Comparison of ENCODE assay signal across 8 mouse cellular contexts in the genomic region with DNA sequence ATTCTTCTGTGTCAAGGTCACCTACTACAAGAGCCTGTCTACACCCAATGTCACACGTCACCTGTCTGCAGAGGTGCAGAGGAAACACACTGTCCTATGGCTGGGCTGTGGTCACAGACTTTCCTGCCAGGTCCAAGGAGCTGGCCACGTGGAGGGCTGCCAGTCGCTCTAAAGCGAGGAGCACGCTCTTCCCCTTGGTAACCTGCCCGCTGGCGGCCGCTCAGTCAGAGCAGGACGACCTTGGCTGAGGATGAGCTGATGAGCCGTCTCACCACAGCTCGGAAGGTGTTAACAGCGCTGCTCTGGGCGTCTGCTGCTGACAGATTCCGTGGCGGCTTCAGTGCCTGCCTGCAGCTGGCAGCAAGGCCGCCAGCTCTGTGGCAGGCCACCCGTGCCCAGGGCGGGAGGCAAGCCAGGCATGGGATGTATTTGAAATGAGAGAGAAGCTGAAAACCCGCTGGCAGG. TPM values are rescaled to one million over a fixed set of nuclear protein-coding genes. Genes with fewer than 3 reads are reported as not detected.
DNase-seq lines count a peak whose midpoint lies in the region; ATAC-seq and TF ChIP-seq lines count a peak whose summit lies in the region.

No protein-coding gene starts in this region.

- peaks cover 3 to 11% of the 10 kb centered on the region in 2 experiments; a peak in 2 of 4 replicates for H3K4me1 ChIP-seq in ES-E14 (ENCODE audit: control insufficient read depth in 2 of 2, insufficient read depth in 2 of 2, low read length in 2 of 2, poor library complexity in 1 of 2)
- peaks cover 42% of the 10 kb centered on the region for H3K4me1 ChIP-seq in forebrain, embryonic 15.5 days
- no peaks in the 10 kb centered on the region; the same call in 1 of the 2 replicates for H3K4me1 ChIP-seq in heart, postnatal 0 days (ENCODE audit: control insufficient read depth, insufficient read depth)
- peaks cover 39% of the 10 kb centered on the region for H3K4me1 ChIP-seq in neural tube, embryonic 15.5 days

- H3K36me3 ChIP-seq in ES-E14 (ENCODE audit: control insufficient read depth, insufficient read depth, low read length, poor library complexity, severe bottlenecking) = no peaks in the 10 kb centered on the region
- H3K36me3 ChIP-seq in forebrain, embryonic 15.5 days = no peaks in the 10 kb centered on the region; the same call in 1 of the 2 replicates
- H3K36me3 ChIP-seq in heart, postnatal 0 days (replicated peaks; ENCODE audit: control insufficient read depth, insufficient read depth, low read length) = peaks cover 20% of the 10 kb centered on the region
- 0 out of 2 replicates have a peak, but pooled peaks cover 4% of the 10 kb centered on the region for H3K36me3 ChIP-seq in neural tube, embryonic 15.5 days

- no peak overlapping the region for H3K27ac ChIP-seq in ES-E14 (ENCODE audit: insufficient read depth, low read depth, low read length, poor library complexity, severe bottlenecking)
- peak overlapping the region; percentile 94 for H3K27ac ChIP-seq in forebrain, embryonic 15.5 days (replicated peaks)
- H3K27ac ChIP-seq in heart, postnatal 0 days (ENCODE audit: low read depth) = peak overlapping the region; percentile 81
- peak overlapping the region; percentile 89 for H3K27ac ChIP-seq in neural tube, embryonic 15.5 days (replicated peaks)

- no peaks in the 10 kb centered on the region for H3K27me3 ChIP-seq in forebrain, embryonic 15.5 days
- H3K27me3 ChIP-seq in heart, postnatal 0 days (ENCODE audit: control insufficient read depth, insufficient read depth, low read length) = no peaks in the 10 kb centered on the region
- H3K27me3 ChIP-seq in neural tube, embryonic 15.5 days (replicated peaks) = no peaks in the 10 kb centered on the region

- no peaks in the 10 kb centered on the region for H3K9me3 ChIP-seq in ES-E14 (ENCODE audit: control insufficient read depth, insufficient read depth, low read depth, low read length)
- no peaks in the 10 kb centered on the region for H3K9me3 ChIP-seq in forebrain, embryonic 15.5 days
- H3K9me3 ChIP-seq in heart, postnatal 0 days (replicated peaks; ENCODE audit: control insufficient read depth, low read length) = no peaks in the 10 kb centered on the region
- no peaks in the 10 kb centered on the region for H3K9me3 ChIP-seq in neural tube, embryonic 15.5 days (replicated peaks)

- TF ChIP-seq CTCF in heart, postnatal 0 days (IDR thresholded peaks at IDR 0.05; ENCODE audit: low read depth) = no peak

- H3K4me2 ChIP-seq in forebrain, embryonic 15.5 days (replicated peaks) = no peak overlapping the region
- H3K4me2 ChIP-seq in heart, postnatal 0 days (ENCODE audit: low read depth, low read length) = no peak overlapping the region
- H3K4me2 ChIP-seq in neural tube, embryonic 15.5 days = no peak overlapping the region

- no peak for DNase-seq in ES-E14 (ENCODE audit: low read depth, low spot score)
- peak; percentile 82 for DNase-seq in adrenal gland, postnatal 25 days
- peak; percentile 77 for DNase-seq in heart, postnatal 0 days (ENCODE audit: low spot score)
- peak; percentile 71 to 79 for DNase-seq in layer of hippocampus, postnatal 10 days (ENCODE audit: low spot score in 2 of 2)
- DNase-seq in MN1 (ENCODE audit: low spot score) = no peak

- ATAC-seq in forebrain, embryonic 15.5 days (replicated peaks) = peak; percentile 66
- peak; percentile 92 for ATAC-seq in heart, postnatal 0 days (ENCODE audit: insufficient read depth, low read depth)
- ATAC-seq in neural tube, embryonic 15.5 days (ENCODE audit: low FRiP score) = peak; percentile 35
- ATAC-seq in erythroblast, adult 5-6 weeks (replicated peaks; ENCODE audit: low FRiP score, poor library complexity, severe bottlenecking) = no peak

- H3K9ac ChIP-seq in ES-E14 (ENCODE audit: insufficient read depth, low read depth, low read length, poor library complexity, severe bottlenecking) = peak overlapping the region; percentile 29; the same call in 1 of the 2 replicates
- peak overlapping the region; percentile 21; the same call in 1 of the 2 replicates for H3K9ac ChIP-seq in forebrain, embryonic 15.5 days (replicated peaks)
- H3K9ac ChIP-seq in heart, postnatal 0 days (replicated peaks; ENCODE audit: low read depth, low read length) = no peak overlapping the region
- 0 out of 2 replicates have a peak overlapping the region, but pooled peaks have one; percentile 24 for H3K9ac ChIP-seq in neural tube, embryonic 15.5 days (replicated peaks)

- WGBS in forebrain, embryonic 15.5 days = 44% methylated on average over 19 of the region's 19 CpGs
- whole genome bisulfite sequencing in heart, postnatal 0 days = 34% methylated on average over 19 of the region's 19 CpGs
- WGBS in neural tube, embryonic 15.5 days = 66% methylated on average over 19 of the region's 19 CpGs

- in situ Hi-C loops in ES-E14 (cut with MboI; ENCODE audit: low sequenced_read_pairs in 2 of 2, unreplicated experiment in 2 of 2) = no loop called here

- peak overlapping the region in 1 of 2 experiments; percentile 45; a peak in 2 of 4 replicates for H3K4me3 ChIP-seq in ES-E14 (ENCODE audit: insufficient read depth in 1 of 2, low read depth in 1 of 2, low read length in 2 of 2, poor library complexity in 1 of 2, severe bottlenecking in 1 of 2)
- H3K4me3 ChIP-seq in forebrain, embryonic 15.5 days = no peak overlapping the region
- no peak overlapping the region for H3K4me3 ChIP-seq in heart, postnatal 0 days (ENCODE audit: low read depth, low read length)
- no peak overlapping the region for H3K4me3 ChIP-seq in neural tube, embryonic 15.5 days (replicated peaks)

- peak; percentile 72 for TF ChIP-seq EP300 in heart, postnatal 0 days (IDR thresholded peaks at IDR 0.05; ENCODE audit: low read depth)

TF ChIP-seq in ES-E14, 5 proteins besides CTCF, POLR2A, EP300 and RAD21:
- TF ChIP-seq ZNF384 (IDR thresholded peaks at IDR 0.05; ENCODE audit: low read depth, low read length) = no peak
- TF ChIP-seq HCFC1 (IDR thresholded peaks at IDR 0.05; ENCODE audit: borderline replicate concordance, insufficient read depth, low read length) = no peak
- no peak for TF ChIP-seq ZC3H11A (IDR thresholded peaks at IDR 0.05; ENCODE audit: borderline replicate concordance, low read depth, low read length)
- TF ChIP-seq MAFK (IDR thresholded peaks at IDR 0.05; ENCODE audit: insufficient read depth, low read depth, low read length) = no peak
- TF ChIP-seq CHD2 (IDR thresholded peaks at IDR 0.05; ENCODE audit: low read depth, low read length) = no peak
TF ChIP-seq in ES-E14: peak in this region for 0.

RNA-seq across cellular contexts. Expression of a gene that starts 25.6 kb away (rescaled TPM):
- 19.0 and 25.3 TPM in 2 replicates for total RNA-seq in ES-E14 (2012; rRNA removed)
- 79.7 and 98.2 TPM in 2 replicates for total RNA-seq in adrenal gland, postnatal 25 days (2021)
- polyA plus RNA-seq in forebrain, embryonic 15.5 days (2015; fragmentation: Nextera tagmentation; extraction: Ambion mirVana) = 39.8 and 41.7 TPM in 2 replicates
- 4.4 and 15.8 TPM in 2 replicates for total RNA-seq in heart, postnatal 0 days (2014; rRNA removed; ENCODE audit: low replicate concordance)
- 37.0 and 38.4 TPM in 2 replicates for polyA plus RNA-seq in heart, postnatal 0 days (2015; fragmentation: Nextera tagmentation; extraction: Ambion mirVana)
- total RNA-seq in layer of hippocampus, postnatal 10 days (2021) = 10 to 100 TPM; 15.5 to 18.4 TPM
- 27.0 and 42.0 TPM in 2 replicates for polyA plus RNA-seq in neural tube, embryonic 15.5 days (2015; fragmentation: Nextera tagmentation; extraction: Ambion mirVana)
- 17.1 and 33.6 TPM in 2 replicates for total RNA-seq in erythroblast, adult 5-6 weeks (2015; ENCODE audit: low replicate concordance)
- 4.9 and 5.2 TPM in 2 replicates for total RNA-seq in erythroblast, adult 5-6 weeks (2017; ENCODE audit: low replicate concordance)

RNA-seq across cellular contexts. Expression of a gene that starts 49.7 kb away (rescaled TPM):
- total RNA-seq in ES-E14 (2012; rRNA removed) = 18.9 and 20.4 TPM in 2 replicates
- total RNA-seq in adrenal gland, postnatal 25 days (2021) = 38.1 and 48.8 TPM in 2 replicates
- polyA plus RNA-seq in forebrain, embryonic 15.5 days (2015; fragmentation: Nextera tagmentation; extraction: Ambion mirVana) = 43.7 and 45.0 TPM in 2 replicates
- total RNA-seq in heart, postnatal 0 days (2014; rRNA removed; ENCODE audit: low replicate concordance) = 41.4 and 43.4 TPM in 2 replicates
- 21.6 and 21.7 TPM in 2 replicates for polyA plus RNA-seq in heart, postnatal 0 days (2015; fragmentation: Nextera tagmentation; extraction: Ambion mirVana)
- total RNA-seq in layer of hippocampus, postnatal 10 days (2021) = 10 to 100 TPM; 45.6 to 47.0 TPM
- 39.7 and 41.8 TPM in 2 replicates for polyA plus RNA-seq in neural tube, embryonic 15.5 days (2015; fragmentation: Nextera tagmentation; extraction: Ambion mirVana)
- total RNA-seq in erythroblast, adult 5-6 weeks (2015; ENCODE audit: low replicate concordance) = 6.9 and 13.0 TPM in 2 replicates
- 13.1 and 13.7 TPM in 2 replicates for total RNA-seq in erythroblast, adult 5-6 weeks (2017; ENCODE audit: low replicate concordance)

RNA-seq across cellular contexts. Expression of a gene that starts 51.0 kb away (rescaled TPM):
- 41.5 and 43.7 TPM in 2 replicates for total RNA-seq in ES-E14 (2012; rRNA removed)
- total RNA-seq in adrenal gland, postnatal 25 days (2021) = 17.2 and 18.1 TPM in 2 replicates
- 75.2 and 76.8 TPM in 2 replicates for polyA plus RNA-seq in forebrain, embryonic 15.5 days (2015; fragmentation: Nextera tagmentation; extraction: Ambion mirVana)
- total RNA-seq in heart, postnatal 0 days (2014; rRNA removed; ENCODE audit: low replicate concordance) = 29.3 and 32.0 TPM in 2 replicates
- polyA plus RNA-seq in heart, postnatal 0 days (2015; fragmentation: Nextera tagmentation; extraction: Ambion mirVana) = 13.0 and 16.4 TPM in 2 replicates
- total RNA-seq in layer of hippocampus, postnatal 10 days (2021) = 10 to 100 TPM; 41.6 to 47.7 TPM
- polyA plus RNA-seq in neural tube, embryonic 15.5 days (2015; fragmentation: Nextera tagmentation; extraction: Ambion mirVana) = 59.8 and 70.8 TPM in 2 replicates
- total RNA-seq in erythroblast, adult 5-6 weeks (2015; ENCODE audit: low replicate concordance) = 15.3 and 41.1 TPM in 2 replicates
- total RNA-seq in erythroblast, adult 5-6 weeks (2017; ENCODE audit: low replicate concordance) = 20.8 and 21.6 TPM in 2 replicates

RNA-seq across cellular contexts. Expression of a gene that starts 51.2 kb away (rescaled TPM):
- 29.5 and 32.8 TPM in 2 replicates for total RNA-seq in ES-E14 (2012; rRNA removed)
- 16.1 and 19.6 TPM in 2 replicates for total RNA-seq in adrenal gland, postnatal 25 days (2021)
- 29.8 and 31.0 TPM in 2 replicates for polyA plus RNA-seq in forebrain, embryonic 15.5 days (2015; fragmentation: Nextera tagmentation; extraction: Ambion mirVana)
- 4.1 and 17.7 TPM in 2 replicates for total RNA-seq in heart, postnatal 0 days (2014; rRNA removed; ENCODE audit: low replicate concordance)
- 11.6 and 12.6 TPM in 2 replicates for polyA plus RNA-seq in heart, postnatal 0 days (2015; fragmentation: Nextera tagmentation; extraction: Ambion mirVana)
- total RNA-seq in layer of hippocampus, postnatal 10 days (2021) = 10 to 100 TPM; 11.8 to 15.4 TPM
- polyA plus RNA-seq in neural tube, embryonic 15.5 days (2015; fragmentation: Nextera tagmentation; extraction: Ambion mirVana) = 21.0 and 25.1 TPM in 2 replicates
- total RNA-seq in erythroblast, adult 5-6 weeks (2015; ENCODE audit: low replicate concordance) = 2.1 and 10.4 TPM in 2 replicates
- total RNA-seq in erythroblast, adult 5-6 weeks (2017; ENCODE audit: low replicate concordance) = 7.6 and 9.3 TPM in 2 replicates

Comparison
In these comparisons a context has a peak if more than half of its experiments do, and no peak if none do; other contexts are left out.
1. DNase-seq: peak in adrenal gland, postnatal 25 days (single experiment), heart, postnatal 0 days (single experiment) and layer of hippocampus, postnatal 10 days (2 of 2); none in ES-E14 (single experiment) and MN1 (single experiment).